Mouse (Mus musculus) spleen, postnatal 10 days (tissue): ENCODE data around the gene Gm8237.
"Not testable (repeated sequence)": the region's sequence is repeated elsewhere in the genome, so short reads cannot be mapped to it uniquely, and the experiment has no call there.

ENCODE experiments used
- DNase-seq, 2 experiments: peaks; one replicate each; pipeline ENCODE4 v3.0.0; 2021 to 2022; ENCODE audit warnings: low spot score in 2 of 2

The Gm8237 gene

GRCm38 (mm10) chr14:5880241-5880640 is at the start of gene Gm8237:
TSS of gene Gm8237 (minus strand) at chr14:5880382.
- peak in 1 of 2 experiments; percentile 4 for DNase-seq

- not testable (repeated sequence) for DNase-seq
Observed at GRCm38 (mm10) chr14:5923276-5923675, 43.1 kb upstream of the Gm8237 start.

- not testable (repeated sequence) for DNase-seq
Observed at GRCm38 (mm10) chr14:5918330-5918942, 38.3 kb upstream of the Gm8237 start.

GRCm38 (mm10) chr14:5913701-5914100 is 33.5 kb upstream of the Gm8237 start:
- peak in 1 of 2 experiments; percentile 9 for DNase-seq

GRCm38 (mm10) chr14:5879791-5880190 is 391 bp downstream of the Gm8237 start:
- not testable (repeated sequence) for DNase-seq

GRCm38 (mm10) chr14:5879136-5879535 is 1.0 kb downstream of the Gm8237 start:
- DNase-seq: not testable (repeated sequence)

GRCm38 (mm10) chr14:5855911-5856310 is 24.3 kb downstream of the Gm8237 start:
- peak in 1 of 2 experiments; percentile 8 for DNase-seq

- not testable (repeated sequence) for DNase-seq
Observed at GRCm38 (mm10) chr14:5830229-5830628, 50.0 kb downstream of the Gm8237 start, which contains the start of gene Gm3424. TSS of gene Gm3424 (minus strand) at chr14:5830329.

- DNase-seq: not testable (repeated sequence)
Observed at GRCm38 (mm10) chr14:5812699-5813356, 67.4 kb downstream of the Gm8237 start.
